Mouse (Mus musculus) adrenal gland, adult 8-10 months (tissue): ENCODE data around the gene Ap5m1. TPM values are rescaled to one million over a fixed set of nuclear protein-coding genes. Genes with fewer than 3 reads are reported as not detected.

Experiments used
- DNase-seq: peaks from one replicate; pipeline ENCODE4 v3.0.0; 2022
- total RNA-seq, 4 experiments: library from RNA; stranded (reverse); gene quantifications; 2 replicates each; pipeline ENCODE4 v1.2.4; 2022

Ap5m1 gene
- total RNA-seq, 4 experiments from 2014 or later: 21.4 to 28.4 (median 24.0) TPM

- no peak for DNase-seq
Measured at GRCm38 (mm10) chr14:49127162-49127779, 61.4 kb downstream of the Ap5m1 start.

- DNase-seq: no peak
Measured at GRCm38 (mm10) chr14:49128544-49129263, 62.8 kb downstream of the Ap5m1 start.

- DNase-seq: no peak
Measured at GRCm38 (mm10) chr14:49132391-49132790, 66.5 kb downstream of the Ap5m1 start.

GRCm38 (mm10) chr14:49138171-49138570 lies 72.3 kb downstream of the Ap5m1 start:
- DNase-seq: no peak

GRCm38 (mm10) chr14:49140756-49141155 lies 74.9 kb downstream of the Ap5m1 start:
- no peak for DNase-seq

Other genes with a start within 250 kb of the Ap5m1 start
- 10 to 100 TPM; 31.6 to 39.8 (median 37.6) TPM for gene Exoc5, start 556 bp downstream of the Ap5m1 start, total RNA-seq
- 10 to 100 TPM; 26.0 to 26.6 (median 26.5) TPM for gene Naa30, start 106.1 kb downstream of the Ap5m1 start, total RNA-seq
- gene ccdc198, start 179.4 kb downstream of the Ap5m1 start, total RNA-seq: not detected